Mouse (Mus musculus): Measurements from ENCODE around the gene Btf3. TPM values are rescaled to one million over a fixed set of nuclear protein-coding genes. Genes with fewer than 3 reads are reported as not detected.

The Btf3 gene
- polyA plus RNA-seq, 1 experiment: 1,114 TPM

DNA sequence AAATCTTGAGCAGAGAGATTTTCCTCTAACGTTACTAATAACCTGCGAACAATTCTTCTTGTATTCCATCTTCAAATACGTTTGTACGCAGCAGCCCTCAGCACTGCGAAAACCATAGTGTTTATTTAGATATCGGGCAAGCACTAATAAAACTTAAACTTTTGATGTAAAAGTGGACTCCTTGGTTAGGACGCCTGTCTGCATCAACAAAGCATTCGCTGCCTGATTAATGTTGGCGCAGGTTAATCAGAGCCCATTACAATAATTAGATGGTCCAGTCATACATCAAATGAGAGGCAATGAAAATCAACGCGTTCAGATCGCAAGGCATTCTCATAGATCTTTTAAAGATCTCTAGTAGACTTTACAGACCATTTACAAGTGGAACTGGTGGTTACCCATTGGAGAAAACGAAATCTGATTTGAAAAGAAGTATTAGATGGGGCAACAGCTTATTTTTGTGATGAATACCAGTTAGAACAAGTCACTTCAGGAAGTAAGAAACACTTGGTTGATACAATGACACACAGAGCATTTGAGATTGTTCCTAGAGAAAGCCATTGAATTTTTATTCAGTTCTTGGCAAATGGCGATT, 35.7 kb upstream of the Btf3 start:
- peaks cover 50% of the 10 kb centered on the region for H3K27me3 ChIP-seq (ENCODE audit: control insufficient read depth, insufficient read depth, insufficient read length)
- no peaks in the 10 kb centered on the region for H3K79me3 ChIP-seq (ENCODE audit: low read depth)
- H3K79me2 ChIP-seq (ENCODE audit: control insufficient read depth, insufficient read depth): no peaks in the 10 kb centered on the region
- no peak for TF ChIP-seq CEBPB (IDR thresholded peaks at IDR 0.05; ENCODE audit: low read depth)
- TF ChIP-seq FOSL1 (IDR thresholded peaks at IDR 0.05; ENCODE audit: insufficient read depth, low read length, poor library complexity, severe bottlenecking): no peak
- no peaks in the 10 kb centered on the region for H3K36me3 ChIP-seq (ENCODE audit: control insufficient read depth, insufficient read depth)
- no peak overlapping the region for H3K4me3 ChIP-seq (ENCODE audit: insufficient read depth, poor library complexity, severe bottlenecking)
- no peak overlapping the region for H3ac ChIP-seq (ENCODE audit: control insufficient read depth, insufficient read length, low read depth)

DNA sequence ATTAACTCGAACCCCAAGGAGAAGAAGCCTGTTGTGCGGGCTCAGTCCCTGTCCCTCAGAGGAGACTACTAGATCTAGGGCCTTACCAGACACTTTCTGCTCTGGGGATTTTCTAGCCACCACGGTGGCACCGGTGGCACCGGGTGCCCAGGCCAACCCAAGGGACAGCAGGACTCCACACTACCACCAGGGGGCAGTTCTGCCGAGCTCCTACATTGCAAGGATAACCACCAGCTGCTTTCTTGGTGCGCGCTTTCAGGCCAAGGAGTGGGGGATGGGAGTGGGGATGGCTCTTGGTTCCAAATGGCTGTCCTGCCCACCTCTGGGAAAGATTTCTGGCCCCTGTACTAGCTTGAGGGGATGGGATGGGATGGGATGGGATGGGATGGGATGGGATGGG, 34.7 kb upstream of the Btf3 start:
- Histone ChIP-seq H3K36me3 (ENCODE audit: control insufficient read depth, insufficient read depth) (no peaks in the 10 kb centered on the region), H3K79me3 (ENCODE audit: low read depth) (no peaks in the 10 kb centered on the region), H3K4me3 (ENCODE audit: insufficient read depth, poor library complexity, severe bottlenecking) (no peak overlapping the region), H3K27me3 (ENCODE audit: control insufficient read depth, insufficient read depth, insufficient read length) (peaks cover 50% of the 10 kb centered on the region), H3ac (ENCODE audit: control insufficient read depth, insufficient read length, low read depth) (no peak overlapping the region), H3K79me2 (ENCODE audit: control insufficient read depth, insufficient read depth) (no peaks in the 10 kb centered on the region)
- TF ChIP-seq CEBPB (IDR thresholded peaks at IDR 0.05; ENCODE audit: low read depth): no peak
- TF ChIP-seq CTCF (IDR thresholded peaks at IDR 0.05; ENCODE audit: control insufficient read depth, insufficient read depth, insufficient read length): peak; percentile 33

- Histone ChIP-seq H3K4me3 (ENCODE audit: insufficient read depth, poor library complexity, severe bottlenecking) (no peak overlapping the region), H3K36me3 (ENCODE audit: control insufficient read depth, insufficient read depth) (no peaks in the 10 kb centered on the region), H3K79me3 (ENCODE audit: low read depth) (no peaks in the 10 kb centered on the region), H3ac (ENCODE audit: control insufficient read depth, insufficient read length, low read depth) (no peak overlapping the region), H3K27me3 (ENCODE audit: control insufficient read depth, insufficient read depth, insufficient read length) (peaks cover 34% of the 10 kb centered on the region), H3K79me2 (ENCODE audit: control insufficient read depth, insufficient read depth) (no peaks in the 10 kb centered on the region)
- TF ChIP-seq FOSL1 (IDR thresholded peaks at IDR 0.05; ENCODE audit: insufficient read depth, low read length, poor library complexity, severe bottlenecking): no peak
- no peak for TF ChIP-seq CTCF (IDR thresholded peaks at IDR 0.05; ENCODE audit: control insufficient read depth, insufficient read depth, insufficient read length)
- TF ChIP-seq CEBPB (IDR thresholded peaks at IDR 0.05; ENCODE audit: low read depth): no peak
- no peak for TF ChIP-seq USF1 (IDR thresholded peaks at IDR 0.05; ENCODE audit: low read depth)
- TF ChIP-seq MAX (IDR thresholded peaks at IDR 0.05): no peak
- TF ChIP-seq MYOG (IDR thresholded peaks at IDR 0.05; ENCODE audit: control insufficient read depth, extremely low read depth, insufficient read length): no peak
- TF ChIP-seq MYOD1 (IDR thresholded peaks at IDR 0.05; ENCODE audit: control insufficient read depth, insufficient read length, low read depth): no peak
Measured at GRCm38 (mm10) chr13:98349491-98349890, 32.7 kb upstream of the Btf3 start.

DNA sequence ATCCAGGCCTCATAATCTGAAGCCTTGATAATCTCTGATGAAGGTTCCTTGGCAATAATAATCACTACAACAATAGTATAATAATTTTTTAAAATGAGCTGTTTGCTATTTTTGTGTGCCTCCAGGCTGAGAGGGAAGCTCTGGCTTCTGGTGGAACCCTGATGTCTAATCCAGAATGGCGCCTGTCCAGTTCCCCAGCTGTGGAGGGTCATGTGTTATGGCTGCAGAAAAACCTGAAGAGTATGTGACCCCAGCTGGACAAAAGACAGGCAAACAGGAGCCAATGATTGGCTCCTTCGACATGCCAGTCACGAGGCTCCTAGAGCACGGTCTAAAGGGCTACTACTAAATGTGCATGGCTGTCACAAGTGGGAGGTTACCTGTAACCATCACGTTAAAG, 23.7 kb upstream of the Btf3 start:
- H3K4me3 ChIP-seq (ENCODE audit: insufficient read depth, poor library complexity, severe bottlenecking): no peak overlapping the region
- H3K36me3 ChIP-seq (ENCODE audit: control insufficient read depth, insufficient read depth): no peaks in the 10 kb centered on the region
- no peak for TF ChIP-seq MYOG (IDR thresholded peaks at IDR 0.05; ENCODE audit: control insufficient read depth, extremely low read depth, insufficient read length)
- no peak for TF ChIP-seq CTCF (IDR thresholded peaks at IDR 0.05; ENCODE audit: control insufficient read depth, insufficient read depth, insufficient read length)
- no peak for TF ChIP-seq MAX (IDR thresholded peaks at IDR 0.05)
- TF ChIP-seq CEBPB (IDR thresholded peaks at IDR 0.05; ENCODE audit: low read depth): no peak
- no peak for TF ChIP-seq FOSL1 (IDR thresholded peaks at IDR 0.05; ENCODE audit: insufficient read depth, low read length, poor library complexity, severe bottlenecking)
- TF ChIP-seq USF1 (IDR thresholded peaks at IDR 0.05; ENCODE audit: low read depth): no peak
- no peak for TF ChIP-seq MYOD1 (IDR thresholded peaks at IDR 0.05; ENCODE audit: control insufficient read depth, insufficient read length, low read depth)
- no peaks in the 10 kb centered on the region for H3K79me2 ChIP-seq (ENCODE audit: control insufficient read depth, insufficient read depth)
- peaks cover 26% of the 10 kb centered on the region for H3K27me3 ChIP-seq (ENCODE audit: control insufficient read depth, insufficient read depth, insufficient read length)
- no peaks in the 10 kb centered on the region for H3K79me3 ChIP-seq (ENCODE audit: low read depth)
- H3ac ChIP-seq (ENCODE audit: control insufficient read depth, insufficient read length, low read depth): no peak overlapping the region

- Histone ChIP-seq H3ac (ENCODE audit: control insufficient read depth, insufficient read length, low read depth) (no peak overlapping the region), H3K36me3 (ENCODE audit: control insufficient read depth, insufficient read depth) (no peaks in the 10 kb centered on the region), H3K27me3 (ENCODE audit: control insufficient read depth, insufficient read depth, insufficient read length) (peaks cover 25% of the 10 kb centered on the region), H3K79me2 (ENCODE audit: control insufficient read depth, insufficient read depth) (no peaks in the 10 kb centered on the region), H3K79me3 (ENCODE audit: low read depth) (no peaks in the 10 kb centered on the region), H3K4me3 (ENCODE audit: insufficient read depth, poor library complexity, severe bottlenecking) (no peak overlapping the region)
- TF ChIP-seq MYOG (IDR thresholded peaks at IDR 0.05; ENCODE audit: control insufficient read depth, extremely low read depth, insufficient read length): no peak
- no peak for TF ChIP-seq MYOD1 (IDR thresholded peaks at IDR 0.05; ENCODE audit: control insufficient read depth, insufficient read length, low read depth)
Measured at GRCm38 (mm10) chr13:98336205-98336604, 19.4 kb upstream of the Btf3 start.

- H3ac ChIP-seq (ENCODE audit: control insufficient read depth, insufficient read length, low read depth): no peak overlapping the region
- TF ChIP-seq MAX (IDR thresholded peaks at IDR 0.05): no peak
- no peak for TF ChIP-seq USF1 (IDR thresholded peaks at IDR 0.05; ENCODE audit: low read depth)
- TF ChIP-seq CEBPB (IDR thresholded peaks at IDR 0.05; ENCODE audit: low read depth): no peak
- H3K4me3 ChIP-seq (ENCODE audit: insufficient read depth, poor library complexity, severe bottlenecking): no peak overlapping the region
- H3K79me2 ChIP-seq (ENCODE audit: control insufficient read depth, insufficient read depth): no peaks in the 10 kb centered on the region
- no peaks in the 10 kb centered on the region for H3K79me3 ChIP-seq (ENCODE audit: low read depth)
- H3K27me3 ChIP-seq (ENCODE audit: control insufficient read depth, insufficient read depth, insufficient read length): peaks cover 10% of the 10 kb centered on the region
- no peaks in the 10 kb centered on the region for H3K36me3 ChIP-seq (ENCODE audit: control insufficient read depth, insufficient read depth)
Measured at GRCm38 (mm10) chr13:98332106-98332505, 15.3 kb upstream of the Btf3 start.
